Mouse (Mus musculus) thymus, postnatal 10 days (tissue): ENCODE results near the gene Nfia.
A peak's percentile ranks its signal among the peaks of the same experiment; 100 is the strongest.

Experiments used
- DNase-seq, 2 experiments: peaks; one replicate each; pipeline ENCODE4 v3.0.0; 2021; ENCODE audit warnings: low spot score in 2 of 2

Gene Nfia

DNA sequence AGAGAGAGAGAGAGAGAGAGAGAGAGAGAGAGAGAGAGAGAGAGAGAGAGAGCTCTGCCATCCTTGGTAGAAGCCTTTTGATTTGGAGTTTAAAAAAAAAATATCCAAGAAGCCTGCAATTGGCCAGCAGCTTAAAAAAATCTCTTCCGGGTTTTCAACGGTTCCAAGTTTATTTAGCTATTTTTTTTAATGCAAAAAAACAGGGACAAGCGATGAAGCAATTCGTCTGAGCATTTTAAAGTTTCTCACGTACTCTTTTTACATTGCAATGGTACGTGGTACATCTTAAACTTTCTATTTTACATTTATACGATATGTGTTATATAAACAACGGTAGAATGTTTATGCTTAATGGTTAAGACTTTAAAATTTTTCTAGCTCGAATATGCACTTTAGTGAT is at the start of gene Nfia:
Nfia (plus strand) TSS at position 94 of the 400 bp plus-strand sequence.
- DNase-seq = no peak

DNA sequence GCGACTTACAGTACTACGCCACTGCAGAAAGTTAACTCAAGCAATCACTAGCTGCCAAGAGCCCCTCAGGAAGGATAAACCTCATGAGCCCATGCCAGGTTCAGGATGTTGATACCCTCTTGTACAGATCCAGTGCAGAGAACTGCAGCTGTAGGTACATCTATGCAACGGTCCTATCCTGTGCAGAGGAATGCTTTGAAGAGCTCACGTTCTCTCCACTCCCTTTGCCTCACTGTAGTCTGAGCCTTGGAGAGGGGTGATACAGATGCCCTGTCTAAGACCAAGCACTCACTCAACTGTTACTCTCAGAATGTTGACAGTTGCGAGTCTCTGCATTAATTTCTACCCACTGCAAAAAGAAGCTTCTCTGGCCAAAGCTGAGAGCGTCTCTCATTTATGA is 49.2 kb upstream of the Nfia start:
- DNase-seq = no peak

DNA sequence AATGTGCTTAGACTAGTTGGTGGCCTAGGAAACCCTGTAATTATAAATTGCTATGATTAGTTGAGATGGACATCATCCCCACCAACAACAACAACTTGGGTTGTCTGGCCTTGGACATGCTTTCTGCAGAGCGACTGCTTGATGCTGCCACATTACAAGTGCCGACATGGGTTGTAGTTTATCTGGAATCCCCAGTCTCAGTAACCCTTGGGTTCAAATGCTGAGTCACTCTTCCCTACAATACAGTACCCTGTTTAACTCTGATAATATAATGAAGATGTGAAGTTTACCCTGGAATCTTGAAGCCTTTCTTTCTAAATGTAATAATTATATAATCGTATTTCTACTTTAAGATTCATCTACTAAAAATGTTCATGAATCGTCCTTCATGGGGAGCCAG is 44.0 kb upstream of the Nfia start:
- DNase-seq = no peak

DNA sequence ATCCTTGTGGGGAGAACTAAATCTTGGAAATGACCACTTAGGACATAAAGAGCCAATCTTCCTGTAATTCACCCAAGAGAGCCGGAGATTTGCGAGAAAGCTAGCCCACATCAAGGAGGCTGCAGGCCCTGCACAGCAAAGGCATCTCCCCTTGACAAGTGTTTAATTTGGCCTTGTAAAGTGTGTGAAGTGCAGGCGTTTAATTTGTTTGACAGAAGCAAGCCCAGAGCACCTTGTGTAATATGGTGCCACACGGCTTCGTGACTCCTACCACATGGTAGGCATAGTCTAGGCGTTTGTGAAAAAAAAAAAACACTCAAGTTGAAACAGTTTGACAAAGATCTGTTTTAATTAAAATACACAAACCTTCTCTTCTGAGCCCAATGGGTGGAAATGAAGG is 42.5 kb upstream of the Nfia start:
- no peak for DNase-seq

DNA sequence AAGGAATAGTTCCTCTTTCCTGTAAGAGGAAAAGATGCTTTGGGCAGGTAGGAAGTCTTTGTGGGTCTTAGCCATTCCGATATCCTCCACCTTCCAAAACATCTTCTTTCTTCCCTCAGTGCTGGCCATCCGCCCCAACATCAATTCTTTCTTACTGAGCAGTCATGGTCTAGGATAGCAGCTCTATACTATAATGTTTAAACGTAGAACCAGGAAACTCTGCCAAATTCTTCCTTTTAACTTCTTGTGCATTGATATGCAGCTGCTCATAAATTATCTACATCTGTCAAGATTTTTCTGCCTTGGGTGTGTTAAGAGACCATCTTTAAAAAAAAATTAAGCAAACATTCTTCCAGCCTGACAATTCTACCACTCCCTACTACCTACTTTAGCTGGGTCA is 42.1 kb upstream of the Nfia start:
- no peak for DNase-seq

DNA sequence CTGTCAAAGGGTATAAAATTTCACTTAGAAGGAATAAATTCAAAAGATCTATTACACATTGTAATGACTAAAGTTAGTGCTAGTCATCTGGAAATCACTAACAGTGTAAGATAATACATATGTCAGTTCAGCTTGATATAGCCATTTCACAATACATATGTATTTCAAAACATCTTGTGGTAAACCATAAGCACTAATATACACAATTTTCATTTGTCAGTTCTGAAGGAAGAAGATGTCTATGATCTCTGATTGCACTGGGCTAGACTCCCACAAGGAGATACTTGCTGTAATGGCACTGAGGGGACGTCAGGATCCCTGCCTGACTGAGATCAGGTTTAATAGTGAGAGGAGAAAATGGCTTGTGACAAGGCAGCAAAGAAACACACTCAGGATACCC is 39.1 kb upstream of the Nfia start:
- no peak for DNase-seq

DNA sequence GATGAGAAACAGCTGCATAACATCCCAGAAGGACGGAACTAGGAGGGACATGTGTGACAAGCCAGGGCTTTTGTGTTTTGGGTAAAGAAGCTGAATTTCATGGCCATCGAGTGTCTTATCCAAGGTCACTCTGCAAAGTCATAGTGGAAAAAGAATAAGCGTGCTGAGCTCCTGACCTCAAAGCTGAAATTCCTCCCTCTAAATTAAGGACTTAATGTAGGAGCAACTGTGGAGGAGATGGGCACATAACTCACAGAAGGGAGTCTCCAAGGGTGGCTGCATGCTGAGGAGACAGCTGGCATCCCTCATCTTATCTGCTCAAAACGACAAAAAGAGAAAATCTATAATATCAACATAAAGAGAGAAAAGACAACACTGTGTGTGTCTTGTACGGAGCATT is 28.6 kb upstream of the Nfia start:
- DNase-seq = no peak

DNA sequence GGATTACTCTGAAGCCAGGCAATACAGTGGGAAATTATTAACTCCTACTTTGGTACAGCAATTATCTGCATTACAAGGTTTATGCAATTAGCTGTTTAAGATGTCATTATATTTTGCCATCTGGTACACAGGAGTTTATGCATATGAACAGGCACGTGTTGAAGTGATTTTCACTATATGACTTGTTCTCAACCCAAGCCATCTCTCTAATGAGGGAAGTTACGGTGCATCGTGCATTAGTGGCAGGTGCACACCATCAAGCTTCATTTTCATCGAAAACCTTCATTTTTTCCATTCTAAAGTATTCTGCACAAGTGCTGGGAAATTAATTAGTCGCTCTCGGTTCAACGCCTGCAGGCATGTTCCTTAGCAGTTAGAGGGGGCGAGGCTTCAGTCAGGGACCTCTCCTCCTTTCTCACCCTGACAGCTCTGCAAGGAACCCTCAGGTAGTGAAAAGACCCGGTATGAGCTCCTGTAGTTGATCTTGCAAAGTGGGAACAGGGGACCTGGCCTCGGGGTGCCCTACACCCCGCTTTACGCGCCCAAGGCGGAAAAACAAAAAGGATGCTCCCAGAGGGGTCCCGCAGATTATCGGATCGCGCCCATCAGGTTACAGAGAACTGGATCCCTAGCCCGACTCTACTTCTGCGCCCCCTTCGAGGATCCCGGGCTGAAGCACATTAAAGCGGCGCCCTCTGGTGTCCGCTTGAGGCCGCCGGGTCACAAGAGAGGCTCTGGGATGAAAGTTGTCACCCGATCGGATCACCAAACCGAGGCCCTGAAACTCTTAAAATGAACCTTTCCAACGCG is 27.0 kb upstream of the Nfia start:
- peak; percentile 57 to 79 for DNase-seq

DNA sequence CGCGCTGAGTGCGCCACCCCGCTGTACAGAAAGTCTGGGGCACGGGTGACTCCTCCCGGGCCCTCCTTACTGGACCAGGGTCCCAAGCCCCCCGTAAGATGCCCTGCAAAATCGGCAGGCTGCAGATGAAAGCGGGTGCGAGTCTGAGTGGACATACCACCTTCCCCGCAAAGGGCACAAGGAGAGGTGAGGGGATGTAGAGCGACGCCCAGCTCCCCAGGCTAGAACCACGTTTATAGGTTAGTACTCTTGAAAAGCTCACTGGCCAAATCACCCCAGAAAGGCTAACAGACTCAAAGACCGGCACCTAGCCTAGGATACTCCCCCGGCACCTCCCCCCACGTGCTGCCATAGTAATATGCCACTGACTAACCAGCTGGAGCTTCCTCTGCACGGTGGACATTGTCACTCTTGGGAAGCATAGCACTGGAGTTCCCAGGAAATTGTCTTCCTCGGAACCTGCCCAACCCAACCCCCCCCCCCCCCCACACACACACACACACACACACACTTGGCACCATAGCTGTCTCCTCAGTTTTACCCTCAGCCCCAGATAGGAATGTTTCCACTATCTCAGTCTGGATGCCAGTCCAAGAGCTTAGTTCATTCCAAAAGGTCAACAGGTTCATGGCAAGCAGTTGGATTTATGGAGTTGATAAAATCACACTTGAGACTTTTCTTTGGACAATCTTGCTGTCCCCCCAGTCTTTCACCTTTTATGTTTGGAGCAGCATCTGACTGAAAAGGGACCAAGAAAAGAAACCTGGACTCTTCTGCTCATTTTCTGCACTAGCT is 26.2 kb upstream of the Nfia start:
- DNase-seq = no peak

DNA sequence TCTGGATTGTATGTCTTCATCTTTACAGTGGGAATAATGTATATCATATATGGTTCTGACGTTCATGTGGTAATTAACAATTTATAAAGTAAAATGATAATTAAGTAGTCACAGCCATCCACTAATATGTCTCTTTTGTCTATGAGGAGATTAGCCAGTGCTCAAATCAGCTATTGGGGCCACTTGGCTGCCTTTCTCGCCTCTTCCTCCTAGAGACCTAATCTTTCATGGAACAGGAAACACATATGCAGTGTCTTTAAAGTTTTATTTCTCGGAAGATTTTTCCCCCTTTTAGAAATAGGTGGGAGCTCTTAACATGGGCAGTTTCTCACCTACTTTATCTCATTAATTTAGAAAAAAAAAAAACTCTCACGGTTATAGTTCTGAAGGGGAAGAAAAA is 22.1 kb upstream of the Nfia start:
- no peak for DNase-seq

DNA sequence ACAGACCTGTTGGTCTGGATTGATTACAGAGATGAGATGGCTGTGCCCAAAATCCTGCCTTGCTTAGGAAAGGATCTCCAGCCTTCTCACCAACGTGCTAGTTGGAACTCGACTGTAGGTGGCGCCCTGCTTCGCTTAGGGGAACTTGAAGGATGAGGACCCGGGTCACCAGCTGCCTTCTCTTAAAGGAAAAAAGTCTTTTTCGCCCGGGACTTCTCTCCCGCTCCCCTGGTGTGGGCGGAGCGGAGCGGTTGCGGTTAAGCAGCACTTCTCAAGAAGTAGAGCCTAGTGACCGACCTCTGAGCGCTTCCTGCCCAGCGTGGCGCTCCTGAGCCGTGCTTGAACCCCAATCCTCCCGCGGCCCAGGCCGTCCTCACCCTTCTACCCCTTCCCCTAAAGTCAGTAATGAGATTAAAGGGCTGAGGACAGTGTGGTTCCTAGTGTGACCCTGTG is 21.5 kb upstream of the Nfia start:
- DNase-seq = peak; percentile 85 to 90

DNA sequence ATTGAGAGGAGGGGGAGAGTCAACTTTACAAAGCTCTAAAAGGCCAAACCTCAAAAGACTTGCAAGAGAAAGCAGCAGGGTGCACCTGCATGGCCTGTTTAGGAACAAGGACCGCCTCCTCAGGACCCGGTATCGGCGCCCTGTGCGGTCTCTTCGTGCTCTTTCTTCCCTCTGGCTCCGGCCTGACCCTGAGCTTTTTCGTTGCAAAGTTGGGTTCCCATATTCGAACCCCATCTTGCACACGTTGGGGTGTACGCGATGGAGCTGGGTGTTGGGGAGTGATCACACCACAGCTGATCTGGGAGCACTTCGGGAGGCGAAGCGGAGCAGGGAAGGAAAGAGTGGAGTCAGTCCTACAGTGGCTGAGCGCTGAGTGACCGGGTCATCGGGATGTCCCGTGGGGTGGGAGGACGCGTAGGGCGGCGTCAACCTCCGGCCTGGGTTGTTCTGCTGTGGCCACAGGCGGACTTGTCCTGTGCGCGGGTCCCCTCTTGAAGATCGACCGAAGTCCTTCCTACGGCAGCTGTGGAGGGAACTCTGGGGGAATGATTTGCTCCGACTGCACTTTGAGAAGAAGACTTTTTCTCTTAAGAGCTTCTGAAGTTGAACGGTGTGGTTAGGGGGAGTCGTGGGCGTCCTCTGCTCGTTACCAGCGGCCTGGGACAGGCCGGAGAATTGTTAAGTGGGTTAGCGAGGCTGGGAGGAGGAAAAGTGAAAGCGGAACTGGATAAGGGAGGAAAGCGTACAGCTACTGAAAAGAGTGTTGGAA is 20.9 kb upstream of the Nfia start:
- DNase-seq = no peak

DNA sequence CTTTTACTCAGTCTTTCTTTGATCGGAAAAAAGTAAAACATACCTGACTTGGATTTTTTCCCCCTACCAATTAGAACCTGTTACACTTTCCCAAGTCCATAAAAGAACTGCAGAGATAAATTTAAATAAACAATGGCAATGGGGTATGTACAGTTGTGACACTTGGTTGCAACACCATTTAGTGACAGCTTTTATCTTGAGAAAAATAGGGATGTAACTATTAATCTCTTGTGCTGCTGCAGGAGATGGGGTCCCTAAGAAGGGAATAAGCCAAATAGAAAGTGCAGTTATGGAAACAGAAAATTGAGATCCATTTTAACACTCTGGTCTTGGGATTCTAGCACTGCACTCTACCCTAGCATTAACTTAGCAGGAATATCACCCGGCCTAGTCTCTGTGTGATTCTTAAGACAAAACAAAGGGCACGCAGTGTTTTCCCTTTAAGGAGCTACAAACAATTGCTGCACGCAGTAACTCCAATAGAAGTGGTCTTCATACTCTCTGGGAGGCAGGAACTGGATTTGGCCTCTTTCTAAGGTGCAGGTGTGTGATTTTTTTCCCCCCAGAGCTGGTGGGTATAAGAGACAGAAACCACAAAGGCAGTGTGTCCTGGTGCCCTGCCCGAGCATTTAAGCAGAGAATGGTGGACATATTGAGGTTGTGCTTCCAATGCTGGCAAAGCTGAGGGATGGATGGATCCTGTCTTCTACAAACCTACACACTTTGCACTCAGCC is 20.1 kb upstream of the Nfia start:
- DNase-seq = no peak

DNA sequence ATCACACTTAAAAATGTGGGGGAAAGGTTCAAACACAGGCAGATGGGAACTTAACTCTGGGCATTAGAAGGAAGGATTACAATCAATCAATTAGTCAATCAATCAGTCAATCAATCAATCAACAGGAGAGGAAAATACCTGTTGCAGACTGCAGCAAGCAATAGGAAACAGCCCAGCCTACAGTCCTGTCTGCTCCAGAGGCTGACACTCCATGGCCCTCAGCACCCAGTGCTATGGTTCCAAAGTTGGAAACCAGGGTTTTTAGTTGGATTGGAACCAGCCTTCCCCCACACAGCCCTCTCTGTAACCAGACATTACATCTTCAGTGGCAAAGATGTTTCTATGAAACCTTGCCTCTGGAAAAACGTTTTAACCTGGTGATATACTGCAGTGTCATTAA is 19.0 kb upstream of the Nfia start:
- DNase-seq = no peak

DNA sequence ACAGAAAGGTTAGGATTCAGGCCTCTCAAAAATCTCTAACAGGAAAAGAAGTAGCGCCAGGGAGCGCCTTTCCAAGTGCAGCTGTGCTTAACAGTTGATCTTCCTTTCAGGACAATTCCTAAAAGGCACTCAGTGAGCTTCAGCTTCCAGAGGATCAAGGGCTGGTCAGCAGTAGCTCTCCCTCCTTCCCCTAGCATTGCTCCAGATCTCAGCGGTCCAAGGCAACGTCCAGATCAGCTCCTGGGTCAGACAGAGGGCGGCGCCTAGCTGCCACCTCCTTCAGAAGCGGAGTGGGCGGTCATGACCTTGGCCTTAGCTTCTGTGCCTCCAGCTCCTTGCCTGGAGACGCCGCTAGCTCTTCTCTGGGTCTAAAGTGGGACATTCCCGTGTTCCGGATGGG is 18.3 kb upstream of the Nfia start:
- DNase-seq = no peak

DNA sequence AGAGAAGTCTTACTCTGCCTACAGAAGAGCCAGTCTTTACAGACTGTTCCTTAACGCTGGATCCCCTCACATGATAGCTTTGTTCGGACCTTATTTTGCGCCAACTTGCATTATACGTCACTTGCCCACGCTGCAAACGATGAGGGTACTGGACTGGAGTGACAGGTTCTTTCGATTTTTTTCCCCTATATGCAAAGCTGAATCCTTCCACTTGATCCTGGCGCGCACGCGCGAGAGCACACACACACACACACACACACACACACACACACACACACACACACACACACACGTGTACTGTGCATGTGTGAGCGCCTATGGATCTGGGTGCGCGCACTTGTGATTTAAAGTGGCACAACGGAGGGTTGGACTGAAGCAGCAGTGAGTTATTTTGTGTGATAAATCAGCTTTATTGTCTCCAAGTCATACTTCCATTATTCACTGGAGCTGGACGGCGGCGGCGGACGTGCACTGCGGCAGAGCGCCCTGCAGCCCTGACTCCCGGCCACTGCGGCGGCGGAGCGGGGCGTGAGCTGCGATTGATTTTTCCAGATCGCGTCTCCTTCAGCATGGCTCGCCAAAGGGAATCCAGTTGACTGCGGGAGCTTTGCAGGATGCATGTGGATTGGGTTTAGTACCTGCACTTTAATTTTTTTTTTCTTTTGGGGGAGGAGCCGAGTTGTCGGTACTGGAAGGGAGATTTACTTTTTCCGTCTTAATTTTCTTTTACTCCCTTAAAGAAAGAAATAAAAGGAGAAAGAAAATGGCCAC is 15.1 kb upstream of the Nfia start:
- DNase-seq = no peak

DNA sequence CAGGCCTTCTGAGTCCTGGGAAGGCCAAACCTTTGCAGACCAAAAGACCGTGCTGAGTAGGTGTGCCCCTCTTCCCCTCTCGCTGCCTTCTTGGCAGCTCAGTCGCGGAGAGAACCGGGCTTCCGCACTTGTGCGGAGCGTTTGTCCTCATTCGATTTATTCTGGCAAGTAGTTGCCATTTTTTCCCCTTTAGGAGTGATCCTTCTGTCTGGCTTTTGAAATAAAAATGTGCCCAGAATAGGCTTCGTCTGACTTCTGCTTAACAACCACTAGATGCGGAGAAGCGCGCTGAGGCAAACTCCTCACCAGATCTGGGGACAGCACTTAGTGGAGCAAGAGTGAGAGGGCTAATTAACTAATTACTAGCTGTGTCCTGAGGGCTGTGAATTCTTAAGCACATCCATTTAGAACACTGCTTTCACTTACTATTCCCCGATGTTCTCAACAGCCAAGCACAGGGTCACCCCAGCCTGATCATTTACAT is 14.5 kb upstream of the Nfia start:
- no peak for DNase-seq

DNA sequence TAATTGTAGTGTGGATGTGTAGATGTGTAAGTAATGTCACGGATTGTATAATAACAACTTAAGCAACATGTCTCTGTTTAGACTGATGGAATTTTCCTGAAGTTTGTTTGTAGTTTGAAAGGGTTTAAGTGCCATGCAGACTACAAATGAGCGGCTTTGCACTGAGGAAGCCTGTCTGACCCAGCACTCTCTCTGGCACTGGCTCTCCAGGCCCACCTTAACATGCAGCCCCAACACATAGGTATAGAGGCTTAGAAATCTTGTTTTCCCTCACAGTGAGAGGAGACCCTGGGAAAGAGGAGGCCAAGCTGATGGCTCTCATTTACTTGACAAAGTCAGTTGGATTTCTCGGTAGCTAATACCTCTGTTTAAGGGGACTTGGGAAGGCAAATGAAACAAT is 13.9 kb upstream of the Nfia start:
- no peak for DNase-seq

DNA sequence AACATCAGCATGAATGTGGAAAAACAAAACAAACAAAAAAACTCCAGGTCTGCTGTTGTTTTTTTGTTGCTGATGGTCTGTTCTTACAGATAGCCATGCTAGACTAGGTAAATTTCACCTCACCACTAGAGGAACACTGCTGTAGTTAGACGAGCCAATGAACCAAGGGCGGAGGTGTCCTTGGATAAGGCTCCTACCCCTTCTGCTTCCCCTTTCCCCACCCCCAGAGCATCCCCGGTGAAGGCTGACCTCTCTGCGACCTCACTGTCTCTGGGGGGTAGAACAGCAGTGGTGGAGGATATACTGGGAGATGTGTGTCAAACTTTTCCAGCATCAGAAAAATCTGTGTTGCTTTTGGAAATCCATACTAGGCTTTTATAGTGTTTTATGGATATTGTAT is 7.9 kb upstream of the Nfia start:
- no peak for DNase-seq

DNA sequence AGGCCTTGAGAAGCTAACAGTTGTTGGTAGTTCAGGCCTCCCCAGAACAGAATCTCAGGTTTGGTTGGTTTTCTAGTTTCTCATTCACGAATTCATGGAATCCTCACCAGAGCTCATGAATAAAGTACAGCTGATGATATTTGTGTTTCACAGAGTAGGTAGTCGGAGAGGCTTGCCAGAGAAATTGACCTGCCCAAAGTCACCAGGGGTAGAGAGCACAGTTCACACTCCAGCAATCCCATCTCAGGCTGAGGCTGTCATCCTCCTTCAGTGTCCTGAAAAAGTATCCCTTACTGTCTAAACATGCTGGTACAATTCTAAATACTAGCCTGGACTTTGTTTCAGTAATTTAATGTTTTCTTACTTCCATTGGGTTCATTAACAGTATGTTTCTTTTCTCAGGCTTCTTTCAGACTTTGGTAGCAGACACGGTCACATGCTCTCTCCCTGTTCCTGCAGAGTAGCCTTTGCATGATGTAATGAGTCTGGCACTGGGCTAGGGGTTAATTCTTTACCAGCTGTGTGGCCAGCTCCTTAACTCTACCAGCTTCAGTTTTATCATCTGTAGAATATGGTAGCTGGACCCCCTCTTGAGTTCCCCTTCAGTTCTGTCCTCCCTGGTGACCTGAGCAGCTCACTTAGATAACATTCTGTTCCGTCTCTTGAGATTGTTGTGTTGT is 7.1 kb upstream of the Nfia start:
- no peak for DNase-seq
